Mouse (Mus musculus): ENCODE results near the gene Cald1.

DNA sequence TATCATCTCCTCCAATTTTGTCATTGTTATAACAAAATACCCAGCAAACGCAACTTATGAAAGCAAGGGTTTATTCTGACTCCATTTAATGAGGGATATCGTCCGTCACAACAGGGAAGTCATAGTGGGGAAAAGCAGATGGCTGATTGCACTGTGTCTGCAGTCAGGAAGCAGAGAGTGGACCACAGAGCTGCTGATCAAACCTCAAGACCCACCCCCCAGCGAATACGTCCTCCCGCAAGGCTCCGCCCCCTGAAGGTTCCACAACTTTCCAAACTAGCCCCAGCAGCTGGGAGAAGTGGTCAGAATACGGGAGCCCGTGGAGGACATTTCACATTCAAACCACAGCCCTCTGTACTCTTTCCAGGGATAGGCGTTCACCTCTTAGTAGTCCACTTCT lies 76.6 kb downstream of the Cald1 start:
- TF ChIP-seq CTCF (IDR thresholded peaks at IDR 0.05; ENCODE audit: borderline replicate concordance, insufficient read depth, low read depth, low read length): no peak
- TF ChIP-seq POLR2A (IDR thresholded peaks at IDR 0.05; ENCODE audit: borderline replicate concordance, insufficient read depth, low read length): no peak

All from cerebellum, adult 2 months (tissue).